Mouse (Mus musculus): ENCODE measurements around the gene Gm17693. TPM values are rescaled to one million over a fixed set of nuclear protein-coding genes. Genes with fewer than 3 reads are reported as not detected.

Gm17693 gene
- not detected in 2 replicates for polyA plus RNA-seq (2012; rRNA removed)

DNA sequence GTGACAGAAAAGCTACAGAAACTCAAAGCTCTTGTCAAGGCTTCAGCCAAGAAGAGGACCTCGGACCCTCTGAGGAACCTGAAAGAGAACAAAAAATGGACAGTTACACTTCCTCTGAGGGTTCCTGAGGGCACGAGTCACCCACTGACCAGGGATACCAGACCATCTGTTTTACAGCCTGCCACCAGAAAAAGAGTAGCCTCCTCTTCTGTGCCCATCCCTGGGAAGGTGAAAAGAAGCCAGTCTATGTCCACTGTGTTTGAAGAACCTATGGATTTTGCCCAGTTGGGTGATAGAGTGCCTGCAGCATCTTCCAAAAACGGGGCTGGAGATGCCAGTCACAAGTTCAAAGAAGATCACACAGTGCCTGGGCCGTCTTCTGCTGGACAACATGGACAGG, at the start of gene Gm17693:
Gene Gm17693, plus strand, starts transcription at position 301 of the 400 bp plus-strand sequence.

